ENCODE assay signal across 17 mouse cellular contexts in genomic region chr4:149361051-149361450, GRCm38 (mm10). TPM values are rescaled to one million over a fixed set of nuclear protein-coding genes. Genes with fewer than 3 reads are reported as not detected.
DNase-seq lines count a peak whose midpoint lies in the region; ATAC-seq and TF ChIP-seq lines count a peak whose summit lies in the region.
"Had no signal": no experiment of that assay in that cellular context is flagged by ENCODE, and none has a peak within 500 bp of the region (broad histone marks: within the 10 kb centered on the region; RNA-seq: fewer than 3 reads in every experiment).

No protein-coding gene starts in this region.

- no peaks in the 10 kb centered on the region for H3K9me3 ChIP-seq in intestine, postnatal 0 days (ENCODE audit: control insufficient read depth)
- no peaks in the 10 kb centered on the region for H3K9me3 ChIP-seq in intestine, embryonic 15.5 days
- H3K9me3 ChIP-seq: embryonic facial prominence, embryonic 10.5 days; forebrain, embryonic 13.5 days; heart, embryonic 15.5 days had no signal

- no peak overlapping the region for H3K4me2 ChIP-seq in intestine, postnatal 0 days (replicated peaks; ENCODE audit: low read depth)
- no peak overlapping the region for H3K4me2 ChIP-seq in intestine, embryonic 15.5 days (replicated peaks)
- H3K4me2 ChIP-seq: forebrain, embryonic 13.5 days; heart, embryonic 15.5 days had no signal

- no peaks in the 10 kb centered on the region for H3K27me3 ChIP-seq in intestine, postnatal 0 days (replicated peaks; ENCODE audit: control insufficient read depth, insufficient read depth, low read length)
- H3K27me3 ChIP-seq in intestine, embryonic 15.5 days (replicated peaks), result no peaks in the 10 kb centered on the region
- H3K27me3 ChIP-seq: forebrain, embryonic 13.5 days; heart, embryonic 15.5 days had no signal

- no peak overlapping the region for H3K27ac ChIP-seq in intestine, postnatal 0 days (ENCODE audit: low read depth, low read length)
- H3K27ac ChIP-seq in intestine, embryonic 15.5 days, result no peak overlapping the region
- H3K27ac ChIP-seq: embryonic facial prominence, embryonic 10.5 days; forebrain, embryonic 13.5 days; heart, embryonic 15.5 days had no signal

- H3K36me3 ChIP-seq in intestine, postnatal 0 days (ENCODE audit: control insufficient read depth, insufficient read depth), result peaks cover 91% of the 10 kb centered on the region
- peaks cover 48% of the 10 kb centered on the region for H3K36me3 ChIP-seq in intestine, embryonic 15.5 days

- ATAC-seq in intestine, postnatal 0 days, result no peak
- ATAC-seq in intestine, embryonic 15.5 days, result no peak
- ATAC-seq in megakaryocyte progenitor cell, adult 5-6 weeks (replicated peaks; ENCODE audit: poor library complexity), result 0 out of 2 replicates have a peak, but pooled peaks have one; percentile 23
- ATAC-seq: forebrain, embryonic 13.5 days; forebrain, postnatal 0 days; hindbrain, embryonic 16.5 days had no signal

- H3K9ac ChIP-seq in intestine, postnatal 0 days (ENCODE audit: low read depth, low read length), result no peak overlapping the region
- no peak overlapping the region for H3K9ac ChIP-seq in intestine, embryonic 15.5 days
- H3K9ac ChIP-seq: forebrain, embryonic 13.5 days; forebrain, postnatal 0 days; heart, embryonic 15.5 days had no signal

- WGBS in intestine, postnatal 0 days, result 62% methylated on average over 6 of the region's 6 CpGs
- 76% methylated on average over 6 of the region's 6 CpGs for WGBS in intestine, embryonic 15.5 days

- 0 out of 2 replicates have a peak, but pooled peaks have one; percentile 7 for TF ChIP-seq CTCF in intestine, postnatal 0 days (IDR thresholded peaks at IDR 0.05; ENCODE audit: low read depth)

- peak; percentile 26 for DNase-seq in ES-CJ7 (ENCODE audit: low read depth, low spot score)
- peak; percentile 33 for DNase-seq in NIH3T3 (ENCODE audit: low read depth)
- DNase-seq in kidney, adult 9 months, result no peak
- no peak for DNase-seq in thymus, postnatal 10 days (ENCODE audit: low spot score in 2 of 2)
- DNase-seq: adrenal gland, postnatal 14 days; cerebellum, adult 18-20 months; cerebellum, adult 9-11 months; forebrain, postnatal 0 days; gastrocnemius, postnatal 25 days; kidney, adult 2 months had no signal

- H3K4me3 ChIP-seq in intestine, postnatal 0 days (ENCODE audit: low read depth, low read length), result no peak overlapping the region
- no peak overlapping the region for H3K4me3 ChIP-seq in intestine, embryonic 15.5 days (replicated peaks)
- H3K4me3 ChIP-seq: embryonic facial prominence, embryonic 10.5 days; forebrain, embryonic 13.5 days; heart, embryonic 15.5 days had no signal

- no peaks in the 10 kb centered on the region for H3K4me1 ChIP-seq in intestine, postnatal 0 days (replicated peaks; ENCODE audit: control insufficient read depth, insufficient read depth, low read length)
- no peaks in the 10 kb centered on the region for H3K4me1 ChIP-seq in intestine, embryonic 15.5 days (replicated peaks)

RNA-seq across cellular contexts. Expression of gene Kif1b, which starts 53.6 kb away (rescaled TPM):
- polyA plus RNA-seq in intestine, postnatal 0 days (2015; fragmentation: Nextera tagmentation; extraction: Ambion mirVana), result 15.2 and 18.1 TPM in 2 replicates
- polyA plus RNA-seq in intestine, embryonic 15.5 days (2015; fragmentation: Nextera tagmentation; extraction: Ambion mirVana), result 23.3 and 25.5 TPM in 2 replicates
- total RNA-seq in megakaryocyte progenitor cell, adult 5-6 weeks (2015), result 18.6 and 21.5 TPM in 2 replicates
- 25.9 and 28.4 TPM in 2 replicates for total RNA-seq in megakaryocyte progenitor cell, adult 5-6 weeks (2017)

Comparison
In these comparisons a context has a peak if more than half of its experiments do, and no peak if none do; other contexts are left out.
1. DNase-seq: peak in ES-CJ7 (single experiment) and NIH3T3 (single experiment); none in kidney, adult 9 months (single experiment) and thymus, postnatal 10 days (0 of 2).